Mouse (Mus musculus): ENCODE measurements around the gene Ring1. TPM values are rescaled to one million over a fixed set of nuclear protein-coding genes. Genes with fewer than 3 reads are reported as not detected.

The Ring1 gene
- polyA plus RNA-seq, 1 experiment from 2014 or later: 5.5 TPM

MicroRNAs within 50 kb of the gene (microRNA counts, 519-probe panel; counts per million panel counts)
- microRNA mmu-miR-219: not detected

Small RNA genes lying within 50 kb of the gene (microRNA-seq; reads per million reads assigned to microRNA genes)
- gene Mir219a-1: not detected
- gene Mir219c: not detected

Other genes with a start within 250 kb of the Ring1 start
- gene Angptl4, start 242.8 kb downstream of the Ring1 start, polyA plus RNA-seq (2015; fragmentation: Nextera tagmentation; extraction: Ambion mirVana): 23.0 and 27.6 TPM in 2 replicates
- 10.4 and 12.8 TPM in 2 replicates for gene Kank3, start 214.2 kb downstream of the Ring1 start, polyA plus RNA-seq (2015; fragmentation: Nextera tagmentation; extraction: Ambion mirVana)
- 356 and 444 TPM in 2 replicates for gene Rps28, start 200.1 kb downstream of the Ring1 start, polyA plus RNA-seq (2015; fragmentation: Nextera tagmentation; extraction: Ambion mirVana)
- gene Ndufa7, start 200.1 kb downstream of the Ring1 start, polyA plus RNA-seq (2015; fragmentation: Nextera tagmentation; extraction: Ambion mirVana): 240 and 251 TPM in 2 replicates
- gene Cd320, start 181.6 kb downstream of the Ring1 start, polyA plus RNA-seq (2015; fragmentation: Nextera tagmentation; extraction: Ambion mirVana): 14.4 and 14.7 TPM in 2 replicates
- not detected in 2 replicates for gene Gm7029, start 150.8 kb downstream of the Ring1 start, polyA plus RNA-seq (2015; fragmentation: Nextera tagmentation; extraction: Ambion mirVana)
- 7.5 and 8.3 TPM in 2 replicates for gene Kifc1, start 134.0 kb downstream of the Ring1 start, polyA plus RNA-seq (2015; fragmentation: Nextera tagmentation; extraction: Ambion mirVana)
- gene Platr17, start 119.5 kb downstream of the Ring1 start, polyA plus RNA-seq (2015; fragmentation: Nextera tagmentation; extraction: Ambion mirVana): 0.35 and 0.38 TPM in 2 replicates
- gene Daxx, start 115.3 kb downstream of the Ring1 start, polyA plus RNA-seq (2015; fragmentation: Nextera tagmentation; extraction: Ambion mirVana): 18.7 and 20.4 TPM in 2 replicates
- gene Tapbp, start 108.8 kb downstream of the Ring1 start, polyA plus RNA-seq (2015; fragmentation: Nextera tagmentation; extraction: Ambion mirVana): 33.3 and 35.7 TPM in 2 replicates
- gene Zbtb22, start 108.8 kb downstream of the Ring1 start, polyA plus RNA-seq (2015; fragmentation: Nextera tagmentation; extraction: Ambion mirVana): 8.2 and 9.8 TPM in 2 replicates
- 8.2 and 10.2 TPM in 2 replicates for gene Rgl2, start 95.1 kb downstream of the Ring1 start, polyA plus RNA-seq (2015; fragmentation: Nextera tagmentation; extraction: Ambion mirVana)
- 89.6 and 96.8 TPM in 2 replicates for gene Pfdn6, start 84.3 kb downstream of the Ring1 start, polyA plus RNA-seq (2015; fragmentation: Nextera tagmentation; extraction: Ambion mirVana)
- 18.4 and 19.3 TPM in 2 replicates for gene Wdr46, start 84.0 kb downstream of the Ring1 start, polyA plus RNA-seq (2015; fragmentation: Nextera tagmentation; extraction: Ambion mirVana)
- 2.4 and 2.5 TPM in 2 replicates for gene B3galt4, start 73.2 kb downstream of the Ring1 start, polyA plus RNA-seq (2015; fragmentation: Nextera tagmentation; extraction: Ambion mirVana)
- gene Vps52, start 68.9 kb downstream of the Ring1 start, polyA plus RNA-seq (2015; fragmentation: Nextera tagmentation; extraction: Ambion mirVana): 23.3 and 24.6 TPM in 2 replicates
- 939 and 1,010 TPM in 2 replicates for gene Rps18, start 68.7 kb downstream of the Ring1 start, polyA plus RNA-seq (2015; fragmentation: Nextera tagmentation; extraction: Ambion mirVana)
- gene H2-K1, start 24.3 kb downstream of the Ring1 start, polyA plus RNA-seq (2015; fragmentation: Nextera tagmentation; extraction: Ambion mirVana): 123 and 165 TPM in 2 replicates
- gene H2-Ke6, start 3.4 kb upstream of the Ring1 start, polyA plus RNA-seq (2015; fragmentation: Nextera tagmentation; extraction: Ambion mirVana): 30.7 and 37.0 TPM in 2 replicates
- 56.3 and 68.5 TPM in 2 replicates for gene Slc39a7, start 7.0 kb upstream of the Ring1 start, polyA plus RNA-seq (2015; fragmentation: Nextera tagmentation; extraction: Ambion mirVana)
- gene Rxrb, start 7.1 kb upstream of the Ring1 start, polyA plus RNA-seq (2015; fragmentation: Nextera tagmentation; extraction: Ambion mirVana): 16.7 and 19.3 TPM in 2 replicates
- gene Col11a2, start 14.8 kb upstream of the Ring1 start, polyA plus RNA-seq (2015; fragmentation: Nextera tagmentation; extraction: Ambion mirVana): 0.59 and 0.79 TPM in 2 replicates
- 0.17 and 0.40 TPM in 2 replicates for gene H2-Oa, start 67.7 kb upstream of the Ring1 start, polyA plus RNA-seq (2015; fragmentation: Nextera tagmentation; extraction: Ambion mirVana)
- gene H2-DMa, start 94.9 kb upstream of the Ring1 start, polyA plus RNA-seq (2015; fragmentation: Nextera tagmentation; extraction: Ambion mirVana): 6.4 TPM in 2 replicates
- 37.8 and 40.1 TPM in 2 replicates for gene Brd2, start 98.0 kb upstream of the Ring1 start, polyA plus RNA-seq (2015; fragmentation: Nextera tagmentation; extraction: Ambion mirVana)
- 0.54 and 1.0 TPM in 2 replicates for gene H2-DMb2, start 118.6 kb upstream of the Ring1 start, polyA plus RNA-seq (2015; fragmentation: Nextera tagmentation; extraction: Ambion mirVana)
- gene H2-DMb1, start 128.4 kb upstream of the Ring1 start, polyA plus RNA-seq (2015; fragmentation: Nextera tagmentation; extraction: Ambion mirVana): 1.6 and 1.7 TPM in 2 replicates
- 4.2 and 4.8 TPM in 2 replicates for gene Tap1, start 162.9 kb upstream of the Ring1 start, polyA plus RNA-seq (2015; fragmentation: Nextera tagmentation; extraction: Ambion mirVana)
- gene Psmb9, start 163.1 kb upstream of the Ring1 start, polyA plus RNA-seq (2015; fragmentation: Nextera tagmentation; extraction: Ambion mirVana): 10.6 and 11.2 TPM in 2 replicates
- gene Psmb8, start 173.0 kb upstream of the Ring1 start, polyA plus RNA-seq (2015; fragmentation: Nextera tagmentation; extraction: Ambion mirVana): 21.9 and 22.8 TPM in 2 replicates
- gene Tap2, start 178.8 kb upstream of the Ring1 start, polyA plus RNA-seq (2015; fragmentation: Nextera tagmentation; extraction: Ambion mirVana): 7.2 and 7.4 TPM in 2 replicates
- gene H2-Ob, start 214.2 kb upstream of the Ring1 start, polyA plus RNA-seq (2015; fragmentation: Nextera tagmentation; extraction: Ambion mirVana): 0.31 and 0.51 TPM in 2 replicates
- 6.6 and 9.3 TPM in 2 replicates for gene H2-Ab1, start 233.0 kb upstream of the Ring1 start, polyA plus RNA-seq (2015; fragmentation: Nextera tagmentation; extraction: Ambion mirVana)

Measured in liver, embryonic 15.5 days (tissue).